Mouse (Mus musculus): ENCODE results near the gene Rasa2. TPM values are rescaled to one million over a fixed set of nuclear protein-coding genes. Genes with fewer than 3 reads are reported as not detected.

Rasa2 gene
- polyA plus RNA-seq, 1 experiment from 2014 or later, result 13.8 TPM

- 70% methylated on average over 4 of the region's 4 CpGs for WGBS
- no peak for DNase-seq (ENCODE audit: low spot score)
- Histone ChIP-seq H3K9ac (ENCODE audit: low read depth, low read length) (no peak overlapping the region), H3K4me1 (replicated peaks; ENCODE audit: insufficient read depth, low read length) (no peaks in the 10 kb centered on the region; the same call in 1 of the 2 replicates), H3K27me3 (ENCODE audit: insufficient read depth, low read length) (no peaks in the 10 kb centered on the region), H3K27ac (no peak overlapping the region), H3K4me2 (ENCODE audit: low read length) (no peak overlapping the region), H3K36me3 (ENCODE audit: insufficient read depth, low read length) (no peaks in the 10 kb centered on the region), H3K4me3 (replicated peaks; ENCODE audit: low read depth, low read length) (no peak overlapping the region), H3K9me3 (replicated peaks; ENCODE audit: low read length) (no peaks in the 10 kb centered on the region)
- TF ChIP-seq CTCF (IDR thresholded peaks at IDR 0.05; ENCODE audit: low read depth), result no peak
- no peak for ATAC-seq (replicated peaks; ENCODE audit: low FRiP score, low read depth)
Measured at GRCm38 (mm10) chr9:96532531-96532930, 98.9 kb downstream of the Rasa2 start.

- H3K36me3 ChIP-seq (ENCODE audit: insufficient read depth, low read length), result no peaks in the 10 kb centered on the region
- DNase-seq (ENCODE audit: low spot score) (peak; percentile 87), ATAC-seq (replicated peaks; ENCODE audit: low FRiP score, low read depth) (peak; percentile 65; the same call in 1 of the 2 replicates)
- TF ChIP-seq CTCF (IDR thresholded peaks at IDR 0.05; ENCODE audit: low read depth), result no peak
- no peak overlapping the region for H3K4me3 ChIP-seq (replicated peaks; ENCODE audit: low read depth, low read length)
- H3K9ac ChIP-seq (ENCODE audit: low read depth, low read length), result no peak overlapping the region
- no peak overlapping the region for H3K27ac ChIP-seq
- peak overlapping the region; percentile 9; the same call in 1 of the 2 replicates for H3K4me2 ChIP-seq (ENCODE audit: low read length)
- no peaks in the 10 kb centered on the region for H3K27me3 ChIP-seq (ENCODE audit: insufficient read depth, low read length)
- H3K4me1 ChIP-seq (replicated peaks; ENCODE audit: insufficient read depth, low read length), result no peaks in the 10 kb centered on the region
- H3K9me3 ChIP-seq (replicated peaks; ENCODE audit: low read length), result no peaks in the 10 kb centered on the region
- WGBS, result 26% methylated on average over 11 of the region's 11 CpGs
Measured at GRCm38 (mm10) chr9:96530674-96531081, 100.7 kb downstream of the Rasa2 start.

- H3K9me3 ChIP-seq (replicated peaks; ENCODE audit: low read length), result no peaks in the 10 kb centered on the region
- H3K27me3 ChIP-seq (ENCODE audit: insufficient read depth, low read length), result no peaks in the 10 kb centered on the region
- no peak for DNase-seq (ENCODE audit: low spot score)
- no peak for TF ChIP-seq CTCF (IDR thresholded peaks at IDR 0.05; ENCODE audit: low read depth)
- H3K9ac ChIP-seq (ENCODE audit: low read depth, low read length), result no peak overlapping the region
- no peaks in the 10 kb centered on the region for H3K4me1 ChIP-seq (replicated peaks; ENCODE audit: insufficient read depth, low read length)
- no peak overlapping the region for H3K27ac ChIP-seq
- H3K4me2 ChIP-seq (ENCODE audit: low read length), result peak overlapping the region; percentile 9; the same call in 1 of the 2 replicates
- WGBS, result 51% methylated on average over 10 of the region's 10 CpGs
- no peak overlapping the region for H3K4me3 ChIP-seq (replicated peaks; ENCODE audit: low read depth, low read length)
- ATAC-seq (replicated peaks; ENCODE audit: low FRiP score, low read depth), result no peak
- H3K36me3 ChIP-seq (ENCODE audit: insufficient read depth, low read length), result no peaks in the 10 kb centered on the region
Measured at GRCm38 (mm10) chr9:96529961-96530673, 101.3 kb downstream of the Rasa2 start.

GRCm38 (mm10) chr9:96526011-96526410, 105.4 kb downstream of the Rasa2 start:
- 89% methylated on average over 4 of the region's 4 CpGs for WGBS
- Histone ChIP-seq H3K9ac (ENCODE audit: low read depth, low read length) (no peak overlapping the region), H3K27me3 (ENCODE audit: insufficient read depth, low read length) (no peaks in the 10 kb centered on the region), H3K27ac (no peak overlapping the region), H3K9me3 (replicated peaks; ENCODE audit: low read length) (no peaks in the 10 kb centered on the region), H3K4me3 (replicated peaks; ENCODE audit: low read depth, low read length) (no peak overlapping the region), H3K4me1 (replicated peaks; ENCODE audit: insufficient read depth, low read length) (no peaks in the 10 kb centered on the region), H3K36me3 (ENCODE audit: insufficient read depth, low read length) (no peaks in the 10 kb centered on the region), H3K4me2 (ENCODE audit: low read length) (no peak overlapping the region)
- no peak for TF ChIP-seq CTCF (IDR thresholded peaks at IDR 0.05; ENCODE audit: low read depth)
- DNase-seq (ENCODE audit: low spot score), result no peak
- ATAC-seq (replicated peaks; ENCODE audit: low FRiP score, low read depth), result no peak

- Histone ChIP-seq H3K9me3 (replicated peaks; ENCODE audit: low read length) (no peaks in the 10 kb centered on the region), H3K4me3 (replicated peaks; ENCODE audit: low read depth, low read length) (no peak within 1 kb of the TSS), H3K27ac (no peak within 1 kb of the TSS), H3K4me2 (ENCODE audit: low read length) (no peak within 1 kb of the TSS), H3K27me3 (ENCODE audit: insufficient read depth, low read length) (no peaks in the 10 kb centered on the region), H3K9ac (ENCODE audit: low read depth, low read length) (no peak within 1 kb of the TSS), H3K4me1 (replicated peaks; ENCODE audit: insufficient read depth, low read length) (no peaks in the 10 kb centered on the region), H3K36me3 (ENCODE audit: insufficient read depth, low read length) (no peaks in the 10 kb centered on the region)
- 47% methylated on average over 12 of the region's 12 CpGs for WGBS
- no peak for TF ChIP-seq CTCF (IDR thresholded peaks at IDR 0.05; ENCODE audit: low read depth)
- no peak for ATAC-seq (replicated peaks; ENCODE audit: low FRiP score, low read depth)
- DNase-seq (ENCODE audit: low spot score), result peak; percentile 17
Measured at GRCm38 (mm10) chr9:96524972-96525506, 106.4 kb downstream of the Rasa2 start, which contains the start of gene Gm28729. Gene Gm28729 (minus strand): TSS chr9:96525264.

GRCm38 (mm10) chr9:96523148-96523547, 108.3 kb downstream of the Rasa2 start:
- ATAC-seq (replicated peaks; ENCODE audit: low FRiP score, low read depth) (no peak), DNase-seq (ENCODE audit: low spot score) (no peak)
- Histone ChIP-seq H3K27me3 (ENCODE audit: insufficient read depth, low read length) (no peaks in the 10 kb centered on the region), H3K4me3 (replicated peaks; ENCODE audit: low read depth, low read length) (no peak overlapping the region), H3K9me3 (replicated peaks; ENCODE audit: low read length) (no peaks in the 10 kb centered on the region), H3K9ac (ENCODE audit: low read depth, low read length) (no peak overlapping the region), H3K27ac (no peak overlapping the region), H3K36me3 (ENCODE audit: insufficient read depth, low read length) (no peaks in the 10 kb centered on the region), H3K4me2 (ENCODE audit: low read length) (no peak overlapping the region), H3K4me1 (replicated peaks; ENCODE audit: insufficient read depth, low read length) (no peaks in the 10 kb centered on the region)
- TF ChIP-seq CTCF (IDR thresholded peaks at IDR 0.05; ENCODE audit: low read depth), result peak; percentile 32; the same call in 1 of the 2 replicates
- 91% methylated on average over 5 of the region's 5 CpGs for WGBS
